Mouse (Mus musculus): ENCODE measurements around the gene Mrpl43. TPM values are rescaled to one million over a fixed set of nuclear protein-coding genes. Genes with fewer than 3 reads are reported as not detected.

Gene Mrpl43
- polyA plus RNA-seq, 1 experiment from 2014 or later, result 71.4 TPM

GRCm38 (mm10) chr19:44985159-44985988, 20.9 kb downstream of the Mrpl43 start:
- Histone ChIP-seq H3K9ac (ENCODE audit: low read length) (no peak overlapping the region), H3K4me3 (ENCODE audit: low read depth, low read length) (no peak overlapping the region), H3K27ac (ENCODE audit: low read depth, low read length) (no peak overlapping the region), H3K4me1 (replicated peaks; ENCODE audit: control insufficient read depth, insufficient read depth, low read length) (peaks cover 13% of the 10 kb centered on the region), H3K36me3 (ENCODE audit: control insufficient read depth, insufficient read depth, low read length) (no peaks in the 10 kb centered on the region; the same call in 1 of the 2 replicates), H3K27me3 (ENCODE audit: control insufficient read depth, insufficient read depth, low read length) (0 out of 2 replicates have a peak, but pooled peaks cover 2% of the 10 kb centered on the region), H3K9me3 (ENCODE audit: control insufficient read depth, low read length) (no peaks in the 10 kb centered on the region), H3K4me2 (ENCODE audit: low read depth, low read length, severe bottlenecking) (no peak overlapping the region)
- WGBS, result 70% methylated on average over 5 of the region's 5 CpGs
- ATAC-seq (replicated peaks; ENCODE audit: low FRiP score), result no peak
- no peak for DNase-seq (ENCODE audit: low spot score)

GRCm38 (mm10) chr19:44984420-44984819, 21.8 kb downstream of the Mrpl43 start:
- no peak overlapping the region for H3K4me3 ChIP-seq (ENCODE audit: low read depth, low read length)
- no peak overlapping the region for H3K4me2 ChIP-seq (ENCODE audit: low read depth, low read length, severe bottlenecking)
- H3K9me3 ChIP-seq (ENCODE audit: control insufficient read depth, low read length), result no peaks in the 10 kb centered on the region
- H3K4me1 ChIP-seq (replicated peaks; ENCODE audit: control insufficient read depth, insufficient read depth, low read length), result peaks cover 5% of the 10 kb centered on the region; the same call in 1 of the 2 replicates
- 94% methylated on average over 4 of the region's 4 CpGs for WGBS
- DNase-seq (ENCODE audit: low spot score) (no peak), ATAC-seq (replicated peaks; ENCODE audit: low FRiP score) (no peak)
- H3K27me3 ChIP-seq (ENCODE audit: control insufficient read depth, insufficient read depth, low read length), result 0 out of 2 replicates have a peak, but pooled peaks cover 2% of the 10 kb centered on the region
- H3K36me3 ChIP-seq (ENCODE audit: control insufficient read depth, insufficient read depth, low read length), result peaks cover 3% of the 10 kb centered on the region; the same call in 1 of the 2 replicates
- no peak overlapping the region for H3K27ac ChIP-seq (ENCODE audit: low read depth, low read length)
- no peak overlapping the region for H3K9ac ChIP-seq (ENCODE audit: low read length)

- 94% methylated on average over 6 of the region's 6 CpGs for WGBS
Measured at GRCm38 (mm10) chr19:44983366-44983765, 22.9 kb downstream of the Mrpl43 start.

GRCm38 (mm10) chr19:44982477-44983115, 23.6 kb downstream of the Mrpl43 start:
- ATAC-seq (replicated peaks; ENCODE audit: low FRiP score) (no peak), DNase-seq (ENCODE audit: low spot score) (no peak)
- Histone ChIP-seq H3K36me3 (ENCODE audit: control insufficient read depth, insufficient read depth, low read length) (peaks cover 3% of the 10 kb centered on the region; the same call in 1 of the 2 replicates), H3K4me1 (replicated peaks; ENCODE audit: control insufficient read depth, insufficient read depth, low read length) (no peaks in the 10 kb centered on the region), H3K4me3 (ENCODE audit: low read depth, low read length) (no peak overlapping the region), H3K9me3 (ENCODE audit: control insufficient read depth, low read length) (no peaks in the 10 kb centered on the region), H3K27me3 (ENCODE audit: control insufficient read depth, insufficient read depth, low read length) (no peaks in the 10 kb centered on the region), H3K4me2 (ENCODE audit: low read depth, low read length, severe bottlenecking) (no peak overlapping the region), H3K9ac (ENCODE audit: low read length) (no peak overlapping the region), H3K27ac (ENCODE audit: low read depth, low read length) (no peak overlapping the region)
- WGBS, result 90% methylated on average over 7 of the region's 7 CpGs

More at GRCm38 (mm10) chr19:44983366-44983765, 22.9 kb downstream of the Mrpl43 start:
- ATAC-seq (replicated peaks; ENCODE audit: low FRiP score) (no peak), DNase-seq (ENCODE audit: low spot score) (no peak)
- Histone ChIP-seq H3K36me3 (ENCODE audit: control insufficient read depth, insufficient read depth, low read length) (peaks cover 3% of the 10 kb centered on the region; the same call in 1 of the 2 replicates), H3K27ac (ENCODE audit: low read depth, low read length) (no peak overlapping the region), H3K4me1 (replicated peaks; ENCODE audit: control insufficient read depth, insufficient read depth, low read length) (no peaks in the 10 kb centered on the region), H3K4me2 (ENCODE audit: low read depth, low read length, severe bottlenecking) (no peak overlapping the region), H3K4me3 (ENCODE audit: low read depth, low read length) (no peak overlapping the region), H3K9me3 (ENCODE audit: control insufficient read depth, low read length) (no peaks in the 10 kb centered on the region), H3K9ac (ENCODE audit: low read length) (no peak overlapping the region), H3K27me3 (ENCODE audit: control insufficient read depth, insufficient read depth, low read length) (0 out of 2 replicates have a peak, but pooled peaks cover 1% of the 10 kb centered on the region)

- Histone ChIP-seq H3K9ac (ENCODE audit: low read length) (no peak overlapping the region), H3K36me3 (ENCODE audit: control insufficient read depth, insufficient read depth, low read length) (peaks cover 5% of the 10 kb centered on the region; the same call in 1 of the 2 replicates), H3K4me1 (replicated peaks; ENCODE audit: control insufficient read depth, insufficient read depth, low read length) (no peaks in the 10 kb centered on the region), H3K4me3 (ENCODE audit: low read depth, low read length) (no peak overlapping the region), H3K27ac (ENCODE audit: low read depth, low read length) (no peak overlapping the region), H3K4me2 (ENCODE audit: low read depth, low read length, severe bottlenecking) (no peak overlapping the region), H3K27me3 (ENCODE audit: control insufficient read depth, insufficient read depth, low read length) (no peaks in the 10 kb centered on the region), H3K9me3 (ENCODE audit: control insufficient read depth, low read length) (no peaks in the 10 kb centered on the region)
- no peak for ATAC-seq (replicated peaks; ENCODE audit: low FRiP score)
- no peak for DNase-seq (ENCODE audit: low spot score)
- 94% methylated on average over 2 of the region's 2 CpGs for WGBS
Measured at GRCm38 (mm10) chr19:44980787-44981186, 25.5 kb downstream of the Mrpl43 start.

- Histone ChIP-seq H3K27me3 (ENCODE audit: control insufficient read depth, insufficient read depth, low read length) (no peaks in the 10 kb centered on the region), H3K27ac (ENCODE audit: low read depth, low read length) (no peak overlapping the region), H3K4me3 (ENCODE audit: low read depth, low read length) (no peak overlapping the region), H3K4me1 (replicated peaks; ENCODE audit: control insufficient read depth, insufficient read depth, low read length) (no peaks in the 10 kb centered on the region), H3K9me3 (ENCODE audit: control insufficient read depth, low read length) (no peaks in the 10 kb centered on the region), H3K36me3 (ENCODE audit: control insufficient read depth, insufficient read depth, low read length) (peaks cover 15% of the 10 kb centered on the region; the same call in 1 of the 2 replicates), H3K9ac (ENCODE audit: low read length) (no peak overlapping the region), H3K4me2 (ENCODE audit: low read depth, low read length, severe bottlenecking) (no peak overlapping the region)
- WGBS, result 90% methylated on average over 6 of the region's 6 CpGs
- DNase-seq (ENCODE audit: low spot score) (no peak), ATAC-seq (replicated peaks; ENCODE audit: low FRiP score) (no peak)
Measured at GRCm38 (mm10) chr19:44977148-44977547, 29.1 kb downstream of the Mrpl43 start.

- Histone ChIP-seq H3K9ac (ENCODE audit: low read length) (no peak overlapping the region), H3K9me3 (ENCODE audit: control insufficient read depth, low read length) (no peaks in the 10 kb centered on the region), H3K4me1 (replicated peaks; ENCODE audit: control insufficient read depth, insufficient read depth, low read length) (no peaks in the 10 kb centered on the region), H3K4me2 (ENCODE audit: low read depth, low read length, severe bottlenecking) (no peak overlapping the region), H3K4me3 (ENCODE audit: low read depth, low read length) (no peak overlapping the region), H3K27me3 (ENCODE audit: control insufficient read depth, insufficient read depth, low read length) (no peaks in the 10 kb centered on the region), H3K36me3 (ENCODE audit: control insufficient read depth, insufficient read depth, low read length) (peaks cover 15% of the 10 kb centered on the region; the same call in 1 of the 2 replicates), H3K27ac (ENCODE audit: low read depth, low read length) (no peak overlapping the region)
- ATAC-seq (replicated peaks; ENCODE audit: low FRiP score) (no peak), DNase-seq (ENCODE audit: low spot score) (no peak)
- WGBS, result 87% methylated on average over 6 of the region's 6 CpGs
Measured at GRCm38 (mm10) chr19:44976636-44977035, 29.6 kb downstream of the Mrpl43 start.

- Histone ChIP-seq H3K4me3 (ENCODE audit: low read depth, low read length) (no peak overlapping the region), H3K27ac (ENCODE audit: low read depth, low read length) (no peak overlapping the region)
- no peak for DNase-seq (ENCODE audit: low spot score)
Measured at GRCm38 (mm10) chr19:44968329-44968728, 37.9 kb downstream of the Mrpl43 start.

More at GRCm38 (mm10) chr19:44968329-44968728, 37.9 kb downstream of the Mrpl43 start:
- H3K4me2 ChIP-seq (ENCODE audit: low read depth, low read length, severe bottlenecking), result no peak overlapping the region
- no peaks in the 10 kb centered on the region for H3K27me3 ChIP-seq (ENCODE audit: control insufficient read depth, insufficient read depth, low read length)
- H3K9me3 ChIP-seq (ENCODE audit: control insufficient read depth, low read length), result no peaks in the 10 kb centered on the region
- peaks cover 25% of the 10 kb centered on the region for H3K36me3 ChIP-seq (ENCODE audit: control insufficient read depth, insufficient read depth, low read length)
- no peak for ATAC-seq (replicated peaks; ENCODE audit: low FRiP score)
- 93% methylated on average over 3 of the region's 3 CpGs for WGBS
- no peak overlapping the region for H3K9ac ChIP-seq (ENCODE audit: low read length)
- H3K4me1 ChIP-seq (replicated peaks; ENCODE audit: control insufficient read depth, insufficient read depth, low read length), result no peaks in the 10 kb centered on the region
